Mouse (Mus musculus) adrenal gland (tissue): ENCODE data around the gene Phf13.

ENCODE experiments used
- intact Hi-C: fragments of 180-260 bp; cut with DNase I; formaldehyde crosslinking; loops from one replicate; pipeline ENCODE4 v1.15.1; 2025

Gene Phf13

DNA sequence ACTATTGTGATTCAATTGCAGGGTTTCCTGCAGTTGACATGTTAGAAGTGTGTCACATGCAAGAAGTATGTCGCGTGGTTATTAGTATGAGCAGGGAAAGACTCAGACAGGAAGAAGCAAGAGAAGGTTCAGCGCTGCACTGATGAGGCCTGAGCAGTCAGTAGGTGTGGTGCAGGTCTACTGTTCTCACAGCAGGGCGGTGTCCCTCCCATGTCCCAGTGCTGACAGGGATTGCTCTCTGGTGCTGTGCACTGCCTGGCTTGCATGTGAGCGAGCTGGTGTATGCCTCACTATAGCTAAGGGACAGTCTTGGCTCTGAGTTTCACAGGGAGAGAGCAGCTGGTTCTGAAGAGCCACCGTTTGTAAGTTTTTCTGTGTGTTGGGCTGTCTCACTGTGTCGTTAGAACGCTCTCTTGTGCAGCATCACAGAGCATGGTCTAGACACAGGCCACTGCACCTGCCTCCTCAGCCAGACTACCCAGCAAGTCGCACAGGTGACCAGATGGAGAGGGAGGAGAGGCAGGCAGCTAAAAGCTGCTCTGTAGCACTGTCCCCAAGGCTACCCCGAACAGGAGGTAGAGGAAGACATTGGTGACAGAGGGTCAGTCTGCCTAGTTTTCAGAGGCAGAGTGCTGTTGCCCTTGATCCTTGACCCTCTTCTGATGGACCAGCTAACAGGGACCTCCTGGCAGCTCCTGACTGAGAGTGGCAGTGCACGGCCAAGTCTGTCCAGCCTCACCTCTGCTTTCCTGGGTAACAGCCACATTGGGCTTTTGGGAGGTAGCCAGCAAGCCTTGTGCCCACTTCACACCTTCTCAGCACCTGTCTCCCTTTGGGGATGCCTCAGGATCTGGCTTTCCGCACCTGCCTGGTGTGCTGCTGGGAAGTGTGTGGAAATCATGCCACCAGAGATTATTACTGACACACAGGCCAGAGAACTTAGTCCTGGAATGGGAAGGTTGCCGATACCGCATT, 47.3 kb downstream of the Phf13 start:
- intact Hi-C loops = no loop called here

GRCm38 (mm10) chr4:151946211-151946610, 49.8 kb downstream of the Phf13 start:
- intact Hi-C loops = no loop called here
